16 mouse cellular contexts compared by ENCODE assay signal in the genomic region with DNA sequence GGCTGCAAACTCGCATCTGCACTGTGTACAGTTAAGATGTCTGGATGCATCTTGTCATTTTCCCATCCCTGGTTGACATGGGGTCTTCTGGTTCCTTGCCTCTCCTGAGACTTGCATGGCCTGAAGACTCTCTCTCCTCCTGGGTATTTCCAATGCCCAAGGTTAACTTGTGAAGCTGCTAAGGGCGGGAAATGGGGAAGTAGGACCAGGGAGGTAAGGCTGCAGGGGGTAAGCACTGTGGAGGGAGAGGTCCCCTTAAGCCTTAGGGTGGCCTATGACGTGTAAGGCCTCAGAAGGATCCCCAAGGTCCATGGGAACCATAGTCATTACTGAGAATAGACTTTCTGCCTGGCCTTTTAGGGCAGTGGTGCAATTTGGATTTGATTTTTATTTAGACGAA.
DNase-seq lines count a peak whose midpoint lies in the region; ATAC-seq and TF ChIP-seq lines count a peak whose summit lies in the region.
"Had no signal": no experiment of that assay in that cellular context is flagged by ENCODE, and none has a peak within 500 bp of the region (broad histone marks: within the 10 kb centered on the region; RNA-seq: fewer than 3 reads in every experiment).

No protein-coding gene starts in this region.

- H3K9me3 ChIP-seq in hindbrain, embryonic 14.5 days (ENCODE audit: control insufficient read depth, low read length), result no peaks in the 10 kb centered on the region
- no peaks in the 10 kb centered on the region for H3K9me3 ChIP-seq in hindbrain, postnatal 0 days (ENCODE audit: low read length)
- H3K9me3 ChIP-seq in neural tube, embryonic 15.5 days (replicated peaks), result no peaks in the 10 kb centered on the region
- H3K9me3 ChIP-seq: embryonic facial prominence, embryonic 15.5 days; forebrain, embryonic 10.5 days; heart, embryonic 12.5 days; hindbrain, embryonic 10.5 days had no signal

- 75% methylated on average over 4 of the region's 4 CpGs for WGBS in hindbrain, embryonic 14.5 days
- WGBS in hindbrain, postnatal 0 days, result 68% methylated on average over 4 of the region's 4 CpGs
- 63% methylated on average over 4 of the region's 4 CpGs for WGBS in neural tube, embryonic 15.5 days

- no peaks in the 10 kb centered on the region for H3K27me3 ChIP-seq in hindbrain, embryonic 14.5 days (ENCODE audit: control insufficient read depth, insufficient read depth, low read length)
- no peaks in the 10 kb centered on the region for H3K27me3 ChIP-seq in hindbrain, postnatal 0 days (ENCODE audit: insufficient read depth, low read length)
- H3K27me3 ChIP-seq in neural tube, embryonic 15.5 days (replicated peaks), result no peaks in the 10 kb centered on the region
- H3K27me3 ChIP-seq: CH12.LX; embryonic facial prominence, embryonic 15.5 days had no signal

- no peak for DNase-seq in hindbrain, embryonic 14.5 days (ENCODE audit: low spot score)
- DNase-seq in hindbrain, postnatal 0 days (ENCODE audit: low spot score), result no peak
- no peak for DNase-seq in gastrocnemius, postnatal 14 days

- no peak overlapping the region for H3K4me3 ChIP-seq in hindbrain, embryonic 14.5 days (replicated peaks; ENCODE audit: low read length)
- H3K4me3 ChIP-seq in hindbrain, postnatal 0 days (ENCODE audit: low read length), result no peak overlapping the region
- no peak overlapping the region for H3K4me3 ChIP-seq in neural tube, embryonic 15.5 days (replicated peaks)
- H3K4me3 ChIP-seq: embryonic facial prominence, embryonic 15.5 days; erythroblast, embryonic 14.5 days; forebrain, embryonic 10.5 days; gastrocnemius, adult 2 months; heart, embryonic 12.5 days; hindbrain, embryonic 10.5 days had no signal

- no peak overlapping the region for H3K9ac ChIP-seq in hindbrain, embryonic 14.5 days
- H3K9ac ChIP-seq in hindbrain, postnatal 0 days (replicated peaks; ENCODE audit: low read length), result no peak overlapping the region
- H3K9ac ChIP-seq in neural tube, embryonic 15.5 days (replicated peaks), result no peak overlapping the region
- H3K9ac ChIP-seq: embryonic facial prominence, embryonic 15.5 days; heart, embryonic 12.5 days had no signal

- 0 out of 2 replicates have a peak, but pooled peaks cover 4% of the 10 kb centered on the region for H3K4me1 ChIP-seq in hindbrain, embryonic 14.5 days (replicated peaks; ENCODE audit: control insufficient read depth, insufficient read depth, low read length)
- H3K4me1 ChIP-seq in hindbrain, postnatal 0 days (ENCODE audit: insufficient read depth, low read length), result no peaks in the 10 kb centered on the region
- peaks cover 4% of the 10 kb centered on the region for H3K4me1 ChIP-seq in neural tube, embryonic 15.5 days
- H3K4me1 ChIP-seq: embryonic facial prominence, embryonic 15.5 days; forebrain, embryonic 10.5 days; heart, embryonic 12.5 days; hindbrain, embryonic 10.5 days had no signal

- ATAC-seq in hindbrain, embryonic 14.5 days (ENCODE audit: low FRiP score), result no peak
- no peak for ATAC-seq in hindbrain, postnatal 0 days
- ATAC-seq in common myeloid progenitor, adult 5-6 weeks (replicated peaks; ENCODE audit: low read depth, poor library complexity, severe bottlenecking), result peak; percentile 53; the same call in 1 of the 2 replicates
- ATAC-seq in granulocyte monocyte progenitor cell, adult 5-6 weeks (replicated peaks; ENCODE audit: poor library complexity, severe bottlenecking), result peak; percentile 89
- ATAC-seq in neural tube, embryonic 15.5 days (ENCODE audit: low FRiP score), result peak; percentile 21; the same call in 1 of the 2 replicates
- ATAC-seq: activated CD4-positive, CD25-positive, alpha-beta regulatory T cell, adult 4 months; inflammation-experienced regulatory T-cells, adult 6 months; Patski had no signal

- H3K27ac ChIP-seq in hindbrain, embryonic 14.5 days, result 0 out of 2 replicates have a peak overlapping the region, but pooled peaks have one; percentile 38
- H3K27ac ChIP-seq in hindbrain, postnatal 0 days, result no peak overlapping the region
- no peak overlapping the region for H3K27ac ChIP-seq in neural tube, embryonic 15.5 days (replicated peaks)
- H3K27ac ChIP-seq: embryonic facial prominence, embryonic 15.5 days; forebrain, embryonic 10.5 days; gastrocnemius, adult 2 months; hindbrain, embryonic 10.5 days had no signal

- intact Hi-C loops in gastrocnemius, postnatal 14 days (cut with DNase I; ENCODE audit: low total_unique reads), result loop anchor here (5.0 kb wide), 1 partner anchor 329 kb away; no protein-coding TSS in a partner anchor

- H3K4me2 ChIP-seq in hindbrain, embryonic 14.5 days (replicated peaks), result no peak overlapping the region
- no peak overlapping the region for H3K4me2 ChIP-seq in hindbrain, postnatal 0 days (ENCODE audit: low read depth, low read length)
- no peak overlapping the region for H3K4me2 ChIP-seq in neural tube, embryonic 15.5 days
- H3K4me2 ChIP-seq: embryonic facial prominence, embryonic 15.5 days; heart, embryonic 12.5 days had no signal

- no peaks in the 10 kb centered on the region for H3K36me3 ChIP-seq in hindbrain, embryonic 14.5 days (replicated peaks; ENCODE audit: control insufficient read depth, insufficient read depth)
- H3K36me3 ChIP-seq in hindbrain, postnatal 0 days (ENCODE audit: insufficient read depth, low read length), result no peaks in the 10 kb centered on the region
- no peaks in the 10 kb centered on the region for H3K36me3 ChIP-seq in neural tube, embryonic 15.5 days
- H3K36me3 ChIP-seq: embryonic facial prominence, embryonic 15.5 days; forebrain, embryonic 10.5 days; heart, embryonic 12.5 days; hindbrain, embryonic 10.5 days had no signal

- TF ChIP-seq CTCF in hindbrain, postnatal 0 days (IDR thresholded peaks at IDR 0.05; ENCODE audit: low read depth), result no peak

Comparison
In these comparisons a context has a peak if more than half of its experiments do, and no peak if none do; other contexts are left out.
1. ATAC-seq: peak in common myeloid progenitor, adult 5-6 weeks (single experiment), granulocyte monocyte progenitor cell, adult 5-6 weeks (single experiment) and neural tube, embryonic 15.5 days (single experiment); none in hindbrain, embryonic 14.5 days (single experiment) and hindbrain, postnatal 0 days (single experiment).